Mouse (Mus musculus) cerebellum, adult 2 months (tissue): Measurements from ENCODE around the gene Dbp. TPM values are rescaled to one million over a fixed set of nuclear protein-coding genes. Genes with fewer than 3 reads are reported as not detected.

ENCODE experiments used
- DNase-seq, 2 experiments: peaks; one replicate each; pipeline ENCODE4 v3.0.0; 2021
- H3K27ac ChIP-seq: fragments of 200-500 bp; 2 replicates; pipeline ENCODE4 v1.5.1; 2012; ENCODE audit warnings: low read length, control low read depth, inconsistent platforms; ENCODE audit not compliant: insufficient read depth
- H3K27me3 ChIP-seq: fragments of 200-500 bp; 2 replicates; pipeline ENCODE4 v1.6.1; 2012; ENCODE audit warnings: inconsistent platforms, mild to moderate bottlenecking, low read length, moderate library complexity; ENCODE audit not compliant: control insufficient read depth, insufficient read depth
- H3K4me1 ChIP-seq: fragments of 200-500 bp; 2 replicates; pipeline ENCODE4 v1.6.1; 2011; ENCODE audit warnings: low read length; ENCODE audit not compliant: control insufficient read depth, insufficient read depth
- H3K4me3 ChIP-seq: fragments of 200-500 bp; replicated peaks from 2 replicates; pipeline ENCODE3; 2011; ENCODE audit warnings: mild to moderate bottlenecking, low read depth, low read length, control low read depth; ENCODE audit not compliant: insufficient read depth
- CTCF ChIP-seq: fragments of 200-500 bp; IDR thresholded peaks from 2 replicates; pipeline ENCODE4 v1.5.1; 2011; ENCODE audit warnings: low read depth, mild to moderate bottlenecking, control low read depth, low read length, moderate library complexity, borderline replicate concordance; ENCODE audit not compliant: insufficient read depth
- POLR2A ChIP-seq: fragments of 200-500 bp; IDR thresholded peaks from 2 replicates; pipeline ENCODE4 v1.6.1; 2011; ENCODE audit warnings: low read length, control low read depth, borderline replicate concordance; ENCODE audit not compliant: insufficient read depth
- WGBS: fragments of 180-500 bp; shearing (Covaris S2); methylation state at CpG from one replicate; pipeline ENCODE4 v1.1.7; 2018; 5-methylcytosine and 5-hydroxymethylcytosine counted together
- polyA plus RNA-seq: library from polyadenylated mRNA; depleted of rRNA; stranded (reverse); fragments of >200 nt; gene quantifications from 2 replicates; pipeline ENCODE4 v1.2.3, GENCODE M21; 2012

Dbp gene
- polyA plus RNA-seq, 1 experiment = 239 TPM

DNA sequence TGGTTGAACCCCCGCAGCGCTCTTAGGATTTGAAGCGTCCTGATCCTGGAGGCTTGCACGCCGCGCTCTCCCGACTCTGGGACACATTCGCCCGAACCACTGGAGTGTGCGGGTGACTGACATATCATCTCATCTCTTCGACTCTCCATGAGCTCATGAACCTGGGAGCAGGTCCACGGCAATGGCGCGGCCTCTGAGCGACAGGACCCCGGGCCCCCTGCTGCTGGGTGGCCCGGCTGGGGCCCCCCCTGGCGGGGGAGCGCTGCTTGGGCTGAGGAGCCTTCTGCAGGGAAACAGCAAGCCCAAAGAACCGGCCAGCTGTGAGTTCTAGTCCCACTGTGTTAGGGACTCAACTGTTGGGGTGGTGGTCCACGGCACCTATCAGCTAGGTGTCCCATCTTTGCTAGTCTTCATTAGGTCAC, 566 bp downstream of the Dbp start:
- no peak for TF ChIP-seq POLR2A
- no peak for TF ChIP-seq CTCF
- under 1% methylated on average over 21 of the region's 21 CpGs for WGBS
- DNase-seq = no peak
- peaks cover 28% of the 10 kb centered on the region for H3K4me1 ChIP-seq
- H3K27ac ChIP-seq = peak overlapping the region; percentile 96
- H3K4me3 ChIP-seq = peak overlapping the region; percentile 96
- no peaks in the 10 kb centered on the region for H3K27me3 ChIP-seq

DNA sequence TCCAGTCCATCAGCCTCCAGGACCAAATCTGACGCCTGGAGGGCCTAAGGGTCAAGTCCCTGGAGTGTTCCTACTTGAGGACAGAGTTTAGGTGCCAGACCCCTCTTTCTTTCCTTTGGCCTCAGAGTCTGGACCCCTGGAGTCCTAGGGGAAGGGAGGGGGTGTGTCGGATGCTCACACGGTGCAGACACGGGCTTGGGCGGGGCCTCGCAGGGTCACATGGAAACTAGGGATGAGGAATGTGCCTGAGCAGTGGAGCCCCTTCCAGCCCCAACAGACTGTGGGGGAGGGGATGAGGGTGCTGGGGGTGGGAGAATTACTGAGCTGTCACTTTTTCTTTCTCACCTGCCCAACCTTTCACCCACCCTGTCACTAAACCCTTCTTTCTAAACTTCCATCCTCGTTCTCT, 989 bp downstream of the Dbp start:
- H3K27ac ChIP-seq = peak overlapping the region; percentile 96
- peaks cover 31% of the 10 kb centered on the region for H3K4me1 ChIP-seq
- peak overlapping the region; percentile 96 for H3K4me3 ChIP-seq
- WGBS = under 1% methylated on average over 7 of the region's 7 CpGs
- DNase-seq = peak; percentile 70 to 76
- no peaks in the 10 kb centered on the region for H3K27me3 ChIP-seq
- TF ChIP-seq CTCF (no peak), POLR2A (peak; percentile 47; the same call in 1 of the 2 replicates)

DNA sequence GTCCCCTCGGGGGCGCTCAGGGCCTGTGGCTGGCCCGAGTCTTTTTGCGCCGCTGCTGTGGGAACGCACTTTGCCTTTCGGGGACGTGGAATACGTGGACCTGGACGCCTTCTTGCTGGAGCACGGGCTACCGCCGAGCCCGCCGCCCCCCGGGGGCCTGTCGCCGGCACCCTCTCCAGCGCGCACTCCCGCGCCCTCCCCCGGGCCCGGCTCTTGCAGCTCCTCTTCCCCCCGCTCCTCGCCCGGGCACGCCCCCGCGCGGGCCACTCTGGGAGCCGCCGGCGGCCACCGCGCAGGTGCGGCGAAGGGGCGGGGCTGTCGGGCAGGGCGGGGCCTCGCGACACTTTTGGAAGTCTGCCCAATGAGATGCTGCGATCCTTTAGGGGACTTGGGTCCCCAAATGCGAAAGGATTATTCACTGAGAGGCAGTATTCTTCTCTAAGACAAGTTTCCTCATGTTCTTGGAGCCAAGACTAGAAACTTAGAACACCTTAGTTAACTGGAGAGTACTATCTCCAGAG, 1.9 kb downstream of the Dbp start:
- Histone ChIP-seq H3K4me3 (peak overlapping the region; percentile 96), H3K4me1 (peaks cover 33% of the 10 kb centered on the region), H3K27ac (peak overlapping the region; percentile 93), H3K27me3 (no peaks in the 10 kb centered on the region)
- 2% methylated on average over 45 of the region's 45 CpGs for WGBS
- peak; percentile 81 to 85 for DNase-seq
- no peak for TF ChIP-seq CTCF
- no peak for TF ChIP-seq POLR2A

DNA sequence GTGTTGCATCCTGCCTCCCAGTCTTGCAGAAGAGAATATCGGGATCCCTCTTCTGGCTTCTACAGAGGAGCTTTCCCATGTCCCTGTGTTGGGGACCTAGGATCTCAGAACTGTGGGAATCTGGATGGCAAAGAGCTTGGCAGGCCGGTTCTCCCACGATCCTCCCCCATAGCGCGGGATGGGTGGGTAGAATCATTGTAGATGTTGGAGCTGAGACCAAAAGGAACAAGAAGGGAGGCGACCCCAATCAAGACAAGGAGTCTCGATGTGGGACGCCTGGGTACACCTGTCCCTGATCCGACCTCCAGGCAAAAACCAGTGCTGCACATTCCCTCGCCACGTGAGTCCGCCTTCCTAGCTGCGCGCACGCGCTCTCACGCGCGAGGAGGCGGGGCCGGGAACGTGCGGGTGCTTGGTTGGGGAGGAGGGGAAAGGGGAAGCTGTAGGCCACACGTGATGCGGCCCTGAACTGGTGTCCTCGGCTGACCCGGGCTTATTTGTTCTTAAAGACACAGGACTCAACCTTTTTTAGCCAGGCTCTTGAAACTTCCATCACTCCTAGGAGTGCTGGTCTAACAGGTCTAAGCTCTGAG, 2.6 kb downstream of the Dbp start:
- DNase-seq = peak; percentile 95 to 96
- peaks cover 38% of the 10 kb centered on the region for H3K4me1 ChIP-seq
- H3K27ac ChIP-seq = peak overlapping the region; percentile 93
- H3K4me3 ChIP-seq = peak overlapping the region; percentile 96
- H3K27me3 ChIP-seq = no peaks in the 10 kb centered on the region
- peak; percentile 73; the same call in 1 of the 2 replicates for TF ChIP-seq POLR2A
- no peak for TF ChIP-seq CTCF
- WGBS = under 1% methylated on average over 27 of the region's 27 CpGs

DNA sequence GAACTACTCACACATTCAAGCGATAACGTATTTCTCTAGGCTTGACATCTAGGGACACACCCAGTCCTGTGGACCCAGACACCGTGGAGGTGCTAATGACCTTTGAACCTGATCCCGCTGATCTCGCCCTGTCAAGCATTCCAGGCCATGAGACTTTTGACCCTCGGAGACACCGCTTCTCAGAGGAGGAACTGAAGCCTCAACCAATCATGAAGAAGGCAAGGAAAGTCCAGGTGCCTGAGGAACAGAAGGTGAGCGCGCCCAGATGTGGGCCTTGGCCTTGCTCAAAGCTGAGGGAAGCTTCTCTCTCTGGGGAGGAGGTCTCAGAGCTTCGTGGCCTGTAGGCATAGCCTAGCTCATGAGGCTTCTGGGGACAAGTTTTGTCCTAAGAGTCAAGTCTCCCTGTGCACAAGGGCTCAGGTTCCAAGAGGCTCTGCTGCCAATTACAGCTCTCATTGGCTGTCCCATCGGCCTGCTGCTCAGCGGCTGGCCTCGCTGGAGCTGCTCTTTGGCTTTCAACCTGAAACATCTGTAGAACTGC, 3.4 kb downstream of the Dbp start:
- peaks cover 32% of the 10 kb centered on the region for H3K4me1 ChIP-seq
- TF ChIP-seq POLR2A = no peak
- TF ChIP-seq CTCF = no peak
- DNase-seq = peak; percentile 48 to 51
- 37% methylated on average over 13 of the region's 13 CpGs for WGBS
- H3K4me3 ChIP-seq = peak overlapping the region; percentile 46
- no peaks in the 10 kb centered on the region for H3K27me3 ChIP-seq
- H3K27ac ChIP-seq = peak overlapping the region; percentile 64

DNA sequence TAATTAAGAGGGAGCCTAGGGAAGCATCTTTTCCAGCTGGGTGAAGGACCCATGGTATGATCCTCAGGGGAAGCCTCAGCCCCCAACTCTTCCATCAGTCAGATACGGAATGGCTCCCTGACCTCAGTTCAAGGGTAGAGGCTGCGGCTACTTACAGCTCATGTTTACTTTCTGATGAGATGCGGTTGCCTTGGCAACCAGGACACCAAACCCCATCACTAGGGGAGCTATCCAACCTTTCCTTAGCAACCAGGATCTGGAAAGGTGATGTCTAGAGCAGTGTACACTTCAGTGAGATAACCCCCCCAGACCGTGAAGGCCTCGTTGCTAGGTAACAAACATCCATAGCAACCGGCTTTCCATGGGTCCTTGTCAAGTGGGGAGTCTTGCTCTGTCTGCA, 4.1 kb downstream of the Dbp start:
- WGBS = 23% methylated on average over 6 of the region's 6 CpGs
- H3K4me3 ChIP-seq = no peak overlapping the region
- no peaks in the 10 kb centered on the region for H3K27me3 ChIP-seq
- DNase-seq = peak; percentile 27 to 31
- TF ChIP-seq POLR2A (no peak), CTCF (no peak)
- peak overlapping the region; percentile 64; the same call in 1 of the 2 replicates for H3K27ac ChIP-seq
- H3K4me1 ChIP-seq = peaks cover 32% of the 10 kb centered on the region

DNA sequence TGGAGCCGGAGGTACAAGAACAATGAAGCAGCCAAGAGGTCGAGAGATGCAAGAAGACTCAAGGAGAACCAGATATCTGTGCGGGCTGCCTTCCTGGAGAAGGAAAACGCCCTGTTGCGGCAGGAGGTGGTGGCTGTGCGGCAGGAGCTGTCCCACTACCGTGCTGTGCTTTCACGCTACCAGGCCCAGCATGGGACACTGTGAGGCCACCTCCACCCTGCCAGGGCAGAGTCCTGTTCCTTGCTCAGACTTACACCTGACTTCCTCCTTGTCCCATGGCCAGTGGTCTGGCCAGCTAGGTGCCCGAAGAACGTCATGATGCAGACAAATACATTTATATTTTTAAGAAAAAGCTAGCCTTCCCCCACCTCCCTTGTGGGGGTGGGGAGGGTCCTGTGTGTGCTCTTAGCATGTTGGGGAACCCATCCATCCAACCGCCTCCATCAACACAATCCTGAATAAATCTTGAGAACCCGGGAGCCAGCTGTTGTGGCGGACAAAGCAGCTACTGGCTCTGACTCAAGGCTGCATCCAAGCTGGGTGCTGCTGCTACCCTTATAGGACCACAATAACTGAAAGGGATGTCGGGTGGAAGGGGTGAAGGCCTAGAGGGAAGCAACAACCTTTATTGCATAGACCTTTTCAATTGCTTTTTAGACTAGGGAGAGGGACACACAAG, 4.9 kb downstream of the Dbp start:
- DNase-seq = peak in 1 of 2 experiments; percentile 34
- Histone ChIP-seq H3K4me3 (no peak overlapping the region), H3K27me3 (no peaks in the 10 kb centered on the region), H3K27ac (no peak overlapping the region), H3K4me1 (peaks cover 32% of the 10 kb centered on the region)
- TF ChIP-seq POLR2A = no peak
- no peak for TF ChIP-seq CTCF
- 34% methylated on average over 14 of the region's 14 CpGs for WGBS
